Mouse (Mus musculus) ES-Bruce4 (cell line): Measurements from ENCODE around the gene Lama5. TPM values are rescaled to one million over a fixed set of nuclear protein-coding genes. Genes with fewer than 3 reads are reported as not detected.
"Not testable (repeated sequence)": the region's sequence is repeated elsewhere in the genome, so short reads cannot be mapped to it uniquely, and the experiment has no call there.

Experiments
- H3K27ac ChIP-seq: 2 replicates; pipeline ENCODE4 v1.5.1; 2012; ENCODE audit warnings: low read length, inconsistent platforms; ENCODE audit not compliant: insufficient read depth
- H3K27me3 ChIP-seq: 2 replicates; pipeline ENCODE4 v1.6.1; 2012; ENCODE audit warnings: mild to moderate bottlenecking, low read length, inconsistent platforms; ENCODE audit not compliant: control insufficient read depth, poor library complexity, insufficient read depth, severe bottlenecking
- H3K36me3 ChIP-seq: 2 replicates; pipeline ENCODE4 v1.6.1; 2012; ENCODE audit warnings: inconsistent platforms, mild to moderate bottlenecking, low read length, moderate library complexity; ENCODE audit not compliant: control insufficient read depth, poor library complexity, insufficient read depth, severe bottlenecking
- H3K4me1 ChIP-seq: one replicate; pipeline ENCODE4 v1.8.1; 2011; ENCODE audit warnings: low read length; ENCODE audit not compliant: control insufficient read depth, insufficient read depth
- H3K4me3 ChIP-seq: 2 replicates; pipeline ENCODE4 v1.5.1; 2011; ENCODE audit warnings: low read depth, mild to moderate bottlenecking, low read length
- H3K9ac ChIP-seq: 2 replicates; pipeline ENCODE4 v1.6.1; 2012; ENCODE audit warnings: low read depth, mild to moderate bottlenecking, inconsistent platforms; ENCODE audit not compliant: poor library complexity, severe bottlenecking
- H3K9me3 ChIP-seq: replicated peaks from 2 replicates; pipeline ENCODE4 v1.6.1; 2012; ENCODE audit warnings: mild to moderate bottlenecking, low read length, inconsistent platforms; ENCODE audit not compliant: control insufficient read depth, poor library complexity, insufficient read depth, severe bottlenecking
- CTCF ChIP-seq: IDR thresholded peaks from one replicate; pipeline ENCODE4 v1.8.1; 2011; ENCODE audit warnings: low read depth, low read length
- EP300 ChIP-seq: IDR thresholded peaks from 2 replicates; pipeline ENCODE4 v1.6.1; 2011; ENCODE audit warnings: low read depth, low read length; ENCODE audit not compliant: insufficient read depth
- POLR2A ChIP-seq: IDR thresholded peaks from one replicate; pipeline ENCODE4 v1.8.1; 2011; ENCODE audit warnings: low read length; ENCODE audit not compliant: insufficient read depth
- polyA plus RNA-seq: library from polyadenylated mRNA; stranded (reverse); fragments of >200 nt; gene quantifications from 2 replicates; pipeline ENCODE4 v1.2.4, GENCODE M21; 2011; ENCODE audit warnings: low read depth; ENCODE audit not compliant: missing spikeins, insufficient read depth, insufficient read length

The Lama5 gene
- polyA plus RNA-seq, 1 experiment = 141 TPM

DNA sequence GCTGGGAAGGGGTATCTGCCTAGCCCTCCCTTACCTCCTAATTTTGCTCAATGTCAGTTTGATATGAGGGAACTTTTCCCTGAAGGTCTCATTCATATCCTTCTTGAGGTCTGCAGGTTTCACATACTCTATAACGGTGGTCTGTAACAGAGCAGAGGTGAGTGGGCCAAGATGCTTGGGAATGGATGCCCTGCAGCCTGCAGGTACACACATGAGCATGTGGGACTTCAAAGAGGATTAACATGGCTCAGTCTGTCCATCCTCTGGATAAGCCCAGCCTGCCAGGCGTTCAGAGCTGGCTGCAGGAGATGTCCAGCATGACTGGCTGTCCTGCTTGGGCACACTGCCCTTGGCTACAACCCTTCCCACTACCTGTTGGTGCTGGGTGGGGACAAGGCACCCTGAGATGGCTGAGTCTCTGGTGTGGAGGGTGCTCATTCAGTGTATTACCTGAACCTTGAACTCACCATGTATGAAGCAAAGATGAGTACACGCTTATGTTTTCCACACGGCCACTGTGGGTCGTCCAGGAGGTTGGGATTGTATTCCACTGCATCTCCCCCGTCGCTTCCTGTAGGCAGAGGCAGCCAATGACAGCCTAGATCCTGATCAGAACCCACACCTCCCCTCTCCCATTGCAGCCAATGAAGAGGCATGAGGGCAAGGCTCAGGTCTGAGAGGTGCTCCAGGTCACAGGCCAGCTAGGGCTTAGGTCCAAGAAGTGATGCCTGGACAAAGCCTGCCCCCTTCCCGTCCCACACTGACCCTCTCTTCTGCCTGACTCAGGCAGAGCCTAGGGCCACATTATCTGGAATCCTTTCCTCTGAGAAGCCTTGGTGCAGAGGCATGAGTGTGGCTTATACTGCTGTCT lies 35.2 kb upstream of the Lama5 start:
- no peak overlapping the region for H3K4me3 ChIP-seq
- no peak overlapping the region for H3K27ac ChIP-seq
- no peak for TF ChIP-seq POLR2A
- no peak for TF ChIP-seq EP300
- TF ChIP-seq CTCF = no peak
- no peak overlapping the region for H3K9ac ChIP-seq
- H3K9me3 ChIP-seq = no peaks in the 10 kb centered on the region
- H3K27me3 ChIP-seq = no peaks in the 10 kb centered on the region
- H3K36me3 ChIP-seq = peaks cover 16% of the 10 kb centered on the region
- H3K4me1 ChIP-seq = no peaks in the 10 kb centered on the region

GRCm38 (mm10) chr2:180259826-180260609 lies 34.4 kb upstream of the Lama5 start:
- H3K4me1 ChIP-seq, H3K27me3 ChIP-seq, H3K9ac ChIP-seq, H3K4me3 ChIP-seq, H3K9me3 ChIP-seq: not testable (repeated sequence)
- Histone ChIP-seq H3K27ac (0 out of 2 replicates have a peak overlapping the region, but pooled peaks have one; percentile 2), H3K36me3 (peaks cover 16% of the 10 kb centered on the region)

- H3K27ac ChIP-seq, H3K4me3 ChIP-seq: not testable (repeated sequence)
- H3K36me3 ChIP-seq = peaks cover 16% of the 10 kb centered on the region
Observed at GRCm38 (mm10) chr2:180258951-180259484, 33.4 kb upstream of the Lama5 start.

DNA sequence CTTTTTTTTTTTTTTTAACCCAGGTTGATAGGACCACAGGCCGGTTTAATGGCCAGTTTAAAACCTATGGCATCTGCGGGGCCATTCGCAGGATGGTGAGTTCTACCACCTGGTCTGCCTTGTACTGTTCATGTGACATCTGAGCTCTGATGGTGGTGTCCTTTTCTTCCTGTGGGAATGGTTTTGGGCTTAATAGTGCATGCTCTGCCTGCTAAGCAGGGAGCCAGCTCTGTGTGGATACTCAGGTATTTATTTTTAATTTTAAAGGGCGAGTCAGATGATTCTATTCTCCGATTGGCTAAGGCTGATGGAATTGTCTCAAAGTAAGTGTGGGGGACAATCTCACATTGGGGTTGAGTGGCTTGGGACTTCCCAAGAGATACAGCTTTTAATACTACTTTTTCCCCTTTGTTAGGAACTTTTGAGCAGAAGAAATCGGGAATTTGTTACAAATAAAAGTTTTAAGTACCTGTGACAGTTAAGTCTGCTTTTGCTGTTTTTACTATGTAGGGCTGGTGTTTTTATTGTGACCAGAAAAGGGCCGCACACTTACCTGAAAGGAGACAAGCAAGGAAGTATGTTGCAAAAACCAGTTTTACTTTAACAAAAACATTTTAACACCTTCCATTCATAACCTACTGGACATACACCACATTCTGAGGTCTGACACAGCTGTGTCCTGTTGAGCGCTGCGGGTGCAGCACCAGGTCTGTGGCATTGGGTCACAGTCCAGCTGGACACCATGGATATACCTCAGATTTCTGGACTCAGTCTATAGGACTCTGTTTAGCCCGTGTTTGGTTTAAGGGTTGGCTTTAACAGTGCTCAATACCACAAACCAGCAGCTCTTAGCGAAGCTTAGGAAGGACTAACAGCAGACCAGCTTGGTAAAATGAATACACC lies 32.6 kb upstream of the Lama5 start:
- TF ChIP-seq CTCF (no peak), EP300 (no peak), POLR2A (no peak)
- Histone ChIP-seq H3K4me1 (no peaks in the 10 kb centered on the region), H3K36me3 (peaks cover 16% of the 10 kb centered on the region), H3K27me3 (no peaks in the 10 kb centered on the region), H3K9ac (peak overlapping the region; percentile 83), H3K9me3 (no peaks in the 10 kb centered on the region), H3K27ac (peak overlapping the region; percentile 33; the same call in 1 of the 2 replicates), H3K4me3 (peak overlapping the region; percentile 95)

More at GRCm38 (mm10) chr2:180258951-180259484, 33.4 kb upstream of the Lama5 start:
- not testable (repeated sequence) for H3K4me1 ChIP-seq, H3K27me3 ChIP-seq, H3K9me3 ChIP-seq
- peak overlapping the region; percentile 83; the same call in 1 of the 2 replicates for H3K9ac ChIP-seq

DNA sequence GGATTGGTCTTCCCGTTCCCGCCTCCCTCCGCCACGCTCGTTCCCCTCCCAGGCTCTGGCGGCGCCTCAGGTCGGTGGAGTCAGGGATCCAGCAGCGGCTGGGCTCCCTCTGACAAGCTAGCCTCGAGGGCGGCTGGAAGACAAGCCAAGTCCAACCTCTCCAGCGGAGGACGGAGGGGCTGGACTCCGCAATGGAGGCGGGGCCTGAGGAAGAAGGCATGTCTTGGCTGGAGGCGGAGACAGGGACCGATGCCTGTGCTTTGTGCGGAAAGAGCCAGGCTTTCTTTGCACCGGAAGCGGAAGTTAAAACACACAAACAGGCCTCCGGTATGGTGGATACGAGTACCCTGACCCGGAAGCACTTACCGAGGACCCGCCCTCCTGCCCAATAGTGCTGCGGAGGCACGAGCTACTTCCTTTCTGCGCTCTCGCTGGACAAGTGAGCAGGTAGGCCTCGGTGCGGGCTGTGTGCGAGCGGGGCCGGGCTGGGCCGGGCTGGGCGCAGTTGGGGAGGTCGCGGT lies 31.4 kb upstream of the Lama5 start, which contains the start of gene Rps21:
TSS of gene Rps21 (plus strand) at position 377 of the 521 bp plus-strand sequence.
- no peak for TF ChIP-seq CTCF
- peak; percentile 94 for TF ChIP-seq POLR2A
- TF ChIP-seq EP300 = peak; percentile 3; the same call in 1 of the 2 replicates
- Histone ChIP-seq H3K27me3 (no peaks in the 10 kb centered on the region), H3K27ac (peak within 1 kb of the TSS; percentile 93), H3K4me1 (no peaks in the 10 kb centered on the region), H3K36me3 (peaks cover 16% of the 10 kb centered on the region), H3K4me3 (peak within 1 kb of the TSS; percentile 95), H3K9ac (peak within 1 kb of the TSS; percentile 83), H3K9me3 (no peaks in the 10 kb centered on the region)
